Mouse (Mus musculus): ENCODE measurements around the gene Mtus2. TPM values are rescaled to one million over a fixed set of nuclear protein-coding genes. Genes with fewer than 3 reads are reported as not detected.

Gene Mtus2
- polyA plus RNA-seq, 1 experiment = 0.04 TPM

DNA sequence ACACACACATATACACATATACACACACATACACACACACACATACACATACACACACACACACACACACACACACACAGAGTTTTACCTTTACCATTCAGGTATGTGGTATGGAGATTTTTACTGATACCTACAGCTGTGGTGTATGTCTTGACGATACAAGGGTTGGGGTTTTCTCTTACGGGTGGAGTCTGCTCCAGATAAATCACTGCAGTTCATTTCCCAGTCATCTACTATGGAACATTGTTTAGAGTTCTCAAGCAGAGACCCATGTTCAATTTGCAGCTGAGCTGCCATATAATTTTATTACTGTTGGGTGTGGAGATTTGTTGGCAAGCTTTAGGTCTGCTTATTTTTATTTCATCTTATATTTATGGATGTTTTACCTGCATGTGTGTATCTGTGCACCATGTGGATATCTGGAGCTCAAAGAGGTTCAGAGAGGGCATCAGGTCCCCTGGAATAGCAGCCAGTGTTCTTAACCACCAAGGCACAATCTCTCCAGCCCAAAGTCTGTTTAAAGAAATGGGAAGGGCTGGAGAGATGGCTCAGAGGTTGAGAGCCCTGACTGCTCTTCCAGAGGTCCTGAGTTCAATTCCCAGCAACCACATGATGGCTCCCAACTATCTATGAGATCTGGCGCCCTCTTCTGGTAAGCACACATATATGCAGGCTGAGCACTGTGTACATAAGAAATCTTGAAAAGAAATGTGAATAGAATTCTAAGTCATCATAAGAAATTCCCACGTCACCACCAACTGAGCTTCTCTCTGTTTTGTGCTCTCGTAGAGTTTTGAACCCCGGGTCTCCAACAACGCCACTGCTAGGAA, 28.2 kb upstream of the Mtus2 start:
- TF ChIP-seq USF1 (IDR thresholded peaks at IDR 0.05; ENCODE audit: low read depth) (no peak), CTCF (IDR thresholded peaks at IDR 0.05; ENCODE audit: control insufficient read depth, insufficient read depth, insufficient read length) (no peak), MYOD1 (IDR thresholded peaks at IDR 0.05; ENCODE audit: control insufficient read depth, insufficient read length, low read depth) (no peak), MAX (IDR thresholded peaks at IDR 0.05) (no peak), MYOG (IDR thresholded peaks at IDR 0.05; ENCODE audit: control insufficient read depth, extremely low read depth, insufficient read length) (no peak), CEBPB (IDR thresholded peaks at IDR 0.05; ENCODE audit: low read depth) (no peak), FOSL1 (IDR thresholded peaks at IDR 0.05; ENCODE audit: insufficient read depth, low read length, poor library complexity, severe bottlenecking) (no peak)
- no peaks in the 10 kb centered on the region for H3K79me2 ChIP-seq (ENCODE audit: control insufficient read depth, insufficient read depth)
- no peak overlapping the region for H3K4me3 ChIP-seq (ENCODE audit: insufficient read depth, poor library complexity, severe bottlenecking)
- H3K36me3 ChIP-seq (ENCODE audit: control insufficient read depth, insufficient read depth) = no peaks in the 10 kb centered on the region
- no peaks in the 10 kb centered on the region for H3K79me3 ChIP-seq (ENCODE audit: low read depth)
- no peaks in the 10 kb centered on the region for H3K27me3 ChIP-seq (ENCODE audit: control insufficient read depth, insufficient read depth, insufficient read length)
- H3ac ChIP-seq (ENCODE audit: control insufficient read depth, insufficient read length, low read depth) = no peak overlapping the region

DNA sequence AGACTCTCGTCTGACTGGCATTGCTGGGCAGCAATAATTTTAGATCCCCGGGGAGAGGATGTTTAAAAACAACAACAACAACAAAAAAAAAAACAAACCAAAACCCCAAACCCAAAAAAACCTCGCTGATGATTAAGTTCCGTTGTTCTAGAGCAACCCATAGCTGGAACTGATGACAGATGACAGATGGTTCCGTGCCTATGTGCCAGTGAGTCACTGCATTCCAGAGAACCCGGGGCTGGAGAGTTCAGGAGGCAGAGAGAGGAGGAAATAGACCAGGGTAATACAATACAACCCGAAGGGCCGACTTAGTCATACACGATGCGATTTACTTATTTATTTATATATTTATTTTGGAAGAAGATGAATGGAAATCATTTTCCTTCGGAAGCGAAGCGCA, 22.0 kb upstream of the Mtus2 start:
- no peaks in the 10 kb centered on the region for H3K36me3 ChIP-seq (ENCODE audit: control insufficient read depth, insufficient read depth)
- no peak overlapping the region for H3K4me3 ChIP-seq (ENCODE audit: insufficient read depth, poor library complexity, severe bottlenecking)

DNA sequence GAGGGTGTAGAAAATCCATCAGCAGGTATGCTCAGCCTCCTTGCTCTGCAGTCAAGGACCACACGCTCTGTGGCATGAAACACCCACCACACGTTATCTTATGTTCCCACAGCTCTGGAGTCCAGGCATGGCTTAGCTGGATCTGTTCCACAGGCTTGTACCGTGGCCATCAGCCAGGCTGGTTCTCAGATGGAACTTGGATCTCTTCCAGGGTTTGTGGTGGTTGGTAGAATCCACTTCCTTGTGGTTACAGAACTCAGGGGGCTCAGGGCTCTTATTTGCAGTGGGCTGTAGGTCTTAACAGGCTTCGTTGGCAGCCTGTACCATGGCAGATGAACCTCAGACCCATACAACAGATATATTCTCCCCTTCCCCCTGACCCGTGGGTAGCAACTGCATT, 17.9 kb upstream of the Mtus2 start:
- TF ChIP-seq CEBPB (IDR thresholded peaks at IDR 0.05; ENCODE audit: low read depth) = no peak
- no peak for TF ChIP-seq USF1 (IDR thresholded peaks at IDR 0.05; ENCODE audit: low read depth)
- no peak for TF ChIP-seq MYOG (IDR thresholded peaks at IDR 0.05; ENCODE audit: control insufficient read depth, extremely low read depth, insufficient read length)
- TF ChIP-seq MYOD1 (IDR thresholded peaks at IDR 0.05; ENCODE audit: control insufficient read depth, insufficient read length, low read depth) = no peak
- TF ChIP-seq MAX (IDR thresholded peaks at IDR 0.05) = no peak
- TF ChIP-seq FOSL1 (IDR thresholded peaks at IDR 0.05; ENCODE audit: insufficient read depth, low read length, poor library complexity, severe bottlenecking) = no peak
- no peak for TF ChIP-seq CTCF (IDR thresholded peaks at IDR 0.05; ENCODE audit: control insufficient read depth, insufficient read depth, insufficient read length)
- no peaks in the 10 kb centered on the region for H3K79me2 ChIP-seq (ENCODE audit: control insufficient read depth, insufficient read depth)
- H3K79me3 ChIP-seq (ENCODE audit: low read depth) = no peaks in the 10 kb centered on the region
- H3K4me3 ChIP-seq (ENCODE audit: insufficient read depth, poor library complexity, severe bottlenecking) = no peak overlapping the region
- H3K27me3 ChIP-seq (ENCODE audit: control insufficient read depth, insufficient read depth, insufficient read length) = no peaks in the 10 kb centered on the region
- H3ac ChIP-seq (ENCODE audit: control insufficient read depth, insufficient read length, low read depth) = no peak overlapping the region
- no peaks in the 10 kb centered on the region for H3K36me3 ChIP-seq (ENCODE audit: control insufficient read depth, insufficient read depth)

More for the DNA sequence above, 22.0 kb upstream of the Mtus2 start:
- Histone ChIP-seq H3K79me3 (ENCODE audit: low read depth) (no peaks in the 10 kb centered on the region), H3ac (ENCODE audit: control insufficient read depth, insufficient read length, low read depth) (no peak overlapping the region), H3K27me3 (ENCODE audit: control insufficient read depth, insufficient read depth, insufficient read length) (no peaks in the 10 kb centered on the region), H3K79me2 (ENCODE audit: control insufficient read depth, insufficient read depth) (no peaks in the 10 kb centered on the region)
- TF ChIP-seq FOSL1 (IDR thresholded peaks at IDR 0.05; ENCODE audit: insufficient read depth, low read length, poor library complexity, severe bottlenecking) (no peak), MYOG (IDR thresholded peaks at IDR 0.05; ENCODE audit: control insufficient read depth, extremely low read depth, insufficient read length) (no peak), CEBPB (IDR thresholded peaks at IDR 0.05; ENCODE audit: low read depth) (no peak), CTCF (IDR thresholded peaks at IDR 0.05; ENCODE audit: control insufficient read depth, insufficient read depth, insufficient read length) (no peak), USF1 (IDR thresholded peaks at IDR 0.05; ENCODE audit: low read depth) (no peak), MYOD1 (IDR thresholded peaks at IDR 0.05; ENCODE audit: control insufficient read depth, insufficient read length, low read depth) (no peak), MAX (IDR thresholded peaks at IDR 0.05) (no peak)

DNA sequence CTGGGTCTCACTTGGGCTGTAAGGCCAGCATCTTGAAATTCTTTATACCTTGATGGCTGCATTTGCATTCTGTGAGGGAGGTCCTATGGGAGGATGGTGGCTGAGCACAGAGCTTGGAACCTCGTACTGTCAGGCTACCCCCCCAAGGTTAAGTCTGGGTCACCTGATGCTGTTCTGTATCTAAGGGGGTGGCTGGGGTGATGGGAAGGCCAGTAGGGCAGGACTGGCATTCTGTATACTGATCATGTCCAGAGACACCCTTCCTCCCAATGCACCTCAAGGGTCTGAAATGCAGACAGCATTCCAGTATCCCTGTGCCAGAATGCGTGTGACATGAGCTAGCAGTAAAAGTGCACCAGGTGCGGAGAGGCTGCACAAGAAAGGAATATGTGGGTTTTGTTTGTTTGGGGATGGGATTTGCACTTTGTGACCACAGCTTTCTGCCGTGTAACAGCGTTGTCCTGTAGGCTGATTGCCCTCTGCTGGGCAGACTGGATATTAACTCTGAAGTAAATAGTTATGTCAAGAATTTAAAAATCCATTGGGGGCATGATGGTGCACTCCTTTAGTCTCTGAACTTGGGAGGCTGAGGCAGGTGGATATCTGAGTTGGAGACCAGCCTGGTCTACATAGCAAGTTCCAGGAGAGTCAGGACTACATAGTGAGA, 12.0 kb upstream of the Mtus2 start:
- no peaks in the 10 kb centered on the region for H3K79me2 ChIP-seq (ENCODE audit: control insufficient read depth, insufficient read depth)
- no peak overlapping the region for H3K4me3 ChIP-seq (ENCODE audit: insufficient read depth, poor library complexity, severe bottlenecking)
- no peaks in the 10 kb centered on the region for H3K36me3 ChIP-seq (ENCODE audit: control insufficient read depth, insufficient read depth)
- no peaks in the 10 kb centered on the region for H3K79me3 ChIP-seq (ENCODE audit: low read depth)
- H3K27me3 ChIP-seq (ENCODE audit: control insufficient read depth, insufficient read depth, insufficient read length) = no peaks in the 10 kb centered on the region
- no peak for TF ChIP-seq CTCF (IDR thresholded peaks at IDR 0.05; ENCODE audit: control insufficient read depth, insufficient read depth, insufficient read length)
- TF ChIP-seq USF1 (IDR thresholded peaks at IDR 0.05; ENCODE audit: low read depth) = no peak
- TF ChIP-seq MYOG (IDR thresholded peaks at IDR 0.05; ENCODE audit: control insufficient read depth, extremely low read depth, insufficient read length) = no peak
- TF ChIP-seq FOSL1 (IDR thresholded peaks at IDR 0.05; ENCODE audit: insufficient read depth, low read length, poor library complexity, severe bottlenecking) = no peak
- TF ChIP-seq MAX (IDR thresholded peaks at IDR 0.05) = no peak
- TF ChIP-seq CEBPB (IDR thresholded peaks at IDR 0.05; ENCODE audit: low read depth) = no peak
- TF ChIP-seq MYOD1 (IDR thresholded peaks at IDR 0.05; ENCODE audit: control insufficient read depth, insufficient read length, low read depth) = no peak
- no peak overlapping the region for H3ac ChIP-seq (ENCODE audit: control insufficient read depth, insufficient read length, low read depth)

DNA sequence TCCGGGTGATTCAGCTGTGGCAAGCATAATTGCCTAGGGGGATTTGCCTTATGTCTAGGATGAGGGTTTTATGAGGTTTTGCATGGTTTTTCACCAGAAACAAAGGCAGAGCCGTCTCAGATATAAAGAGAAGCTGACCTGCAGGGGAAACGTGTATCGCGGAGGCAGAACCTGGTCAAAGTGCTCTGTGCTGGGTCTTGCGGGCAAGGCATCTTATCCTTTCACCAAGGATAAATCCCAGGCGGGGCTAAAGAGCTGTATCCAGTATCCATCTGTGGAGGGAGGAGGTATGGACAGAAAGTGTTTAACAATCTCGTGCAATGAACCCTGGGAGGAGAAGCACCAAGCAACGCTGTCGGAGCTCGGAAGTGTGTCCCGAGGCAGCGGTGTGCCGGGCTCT, 7.2 kb upstream of the Mtus2 start:
- Histone ChIP-seq H3K27me3 (ENCODE audit: control insufficient read depth, insufficient read depth, insufficient read length) (no peaks in the 10 kb centered on the region), H3K36me3 (ENCODE audit: control insufficient read depth, insufficient read depth) (no peaks in the 10 kb centered on the region), H3ac (ENCODE audit: control insufficient read depth, insufficient read length, low read depth) (no peak overlapping the region), H3K79me3 (ENCODE audit: low read depth) (no peaks in the 10 kb centered on the region), H3K79me2 (ENCODE audit: control insufficient read depth, insufficient read depth) (no peaks in the 10 kb centered on the region), H3K4me3 (ENCODE audit: insufficient read depth, poor library complexity, severe bottlenecking) (no peak overlapping the region)
- TF ChIP-seq MYOD1 (IDR thresholded peaks at IDR 0.05; ENCODE audit: control insufficient read depth, insufficient read length, low read depth) (no peak), FOSL1 (IDR thresholded peaks at IDR 0.05; ENCODE audit: insufficient read depth, low read length, poor library complexity, severe bottlenecking) (no peak), CEBPB (IDR thresholded peaks at IDR 0.05; ENCODE audit: low read depth) (no peak), CTCF (IDR thresholded peaks at IDR 0.05; ENCODE audit: control insufficient read depth, insufficient read depth, insufficient read length) (no peak), MYOG (IDR thresholded peaks at IDR 0.05; ENCODE audit: control insufficient read depth, extremely low read depth, insufficient read length) (no peak)

Data from C2C12 (cell line).